Mouse (Mus musculus) bone marrow, adult 2 months (tissue): ENCODE data around the gene Prss23.

Experiments
- CTCF ChIP-seq: fragments of 200-500 bp; IDR thresholded peaks from 2 replicates; pipeline ENCODE4 v1.5.1; 2011; ENCODE audit warnings: low read length, control low read depth; ENCODE audit not compliant: control insufficient read depth, insufficient read depth
- POLR2A ChIP-seq: fragments of 200-500 bp; IDR thresholded peaks from 2 replicates; pipeline ENCODE4 v1.6.1; 2011; ENCODE audit warnings: low read depth, mild to moderate bottlenecking, control low read depth, low read length, borderline replicate concordance; ENCODE audit not compliant: control insufficient read depth

DNA sequence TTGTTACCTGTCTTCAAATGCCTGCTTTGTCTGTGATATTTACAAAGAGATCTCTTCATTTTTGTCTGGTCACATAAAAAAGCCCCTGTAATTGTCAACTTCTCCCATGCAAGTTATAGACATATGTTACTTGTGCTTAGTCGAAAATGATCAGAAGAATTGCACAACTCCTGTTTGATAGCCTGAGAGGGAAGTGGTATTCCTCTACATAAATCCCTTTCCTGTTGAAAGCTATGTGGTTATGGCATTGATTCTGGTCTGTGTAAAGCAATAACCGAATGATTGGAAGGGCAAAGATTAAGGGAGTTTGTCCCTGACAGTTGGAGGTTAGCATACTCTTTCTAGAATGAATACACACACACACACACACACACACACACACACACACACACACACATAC is 67.3 kb downstream of the Prss23 start:
- TF ChIP-seq POLR2A (no peak), CTCF (no peak)
